Mouse (Mus musculus) cerebellum, adult 2 months (tissue): ENCODE data around the gene Acot4.

Experiments
- CTCF ChIP-seq: fragments of 200-500 bp; IDR thresholded peaks from 2 replicates; pipeline ENCODE4 v1.5.1; 2011; ENCODE audit warnings: low read depth, mild to moderate bottlenecking, control low read depth, low read length, moderate library complexity, borderline replicate concordance; ENCODE audit not compliant: insufficient read depth
- POLR2A ChIP-seq: fragments of 200-500 bp; IDR thresholded peaks from 2 replicates; pipeline ENCODE4 v1.6.1; 2011; ENCODE audit warnings: low read length, control low read depth, borderline replicate concordance; ENCODE audit not compliant: insufficient read depth

DNA sequence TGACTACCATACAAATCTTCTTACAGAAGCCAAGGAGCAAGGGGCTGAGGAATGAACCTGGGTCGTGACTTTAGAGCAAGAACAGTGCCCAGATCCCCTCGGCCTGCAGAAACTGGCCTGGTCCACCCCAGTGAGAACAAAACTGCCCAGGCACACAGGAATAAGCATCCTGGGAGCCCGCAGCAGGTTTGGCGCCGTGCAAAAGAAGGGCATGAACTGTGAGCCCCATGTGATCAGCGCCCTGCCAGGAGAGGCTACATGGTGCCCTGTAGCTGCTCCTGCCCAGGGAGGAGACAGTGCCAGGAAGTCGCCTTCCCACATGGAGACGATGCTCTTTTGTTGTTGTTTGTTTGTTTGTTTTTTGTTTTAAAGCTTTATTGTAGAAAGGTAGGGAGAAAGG is 26.4 kb downstream of the Acot4 start:
- TF ChIP-seq POLR2A (no peak), CTCF (no peak)
